Comparison of ENCODE assay signal across 25 mouse cellular contexts in the genomic region with DNA sequence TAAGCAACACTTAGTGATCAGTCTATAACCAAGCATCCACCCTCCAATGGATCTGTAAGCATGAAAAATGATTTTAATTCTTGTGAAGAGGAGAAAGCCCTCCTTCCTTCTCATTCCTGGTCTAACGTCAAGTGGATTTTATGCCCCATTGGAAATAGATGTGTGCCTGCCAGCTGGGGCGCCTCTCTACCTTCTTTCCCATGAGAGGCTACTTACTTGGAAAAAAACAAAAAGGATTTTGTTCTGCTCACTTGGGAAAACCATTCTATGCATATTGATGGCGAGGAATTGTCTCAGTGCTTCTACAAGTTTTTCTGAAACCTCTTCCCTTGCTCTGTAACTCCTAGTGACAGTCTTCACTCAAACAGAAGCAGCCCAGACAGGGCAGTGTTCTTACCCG.
DNase-seq lines count a peak whose midpoint lies in the region; ATAC-seq and TF ChIP-seq lines count a peak whose summit lies in the region.
"Had no signal": no experiment of that assay in that cellular context is flagged by ENCODE, and none has a peak within 500 bp of the region (broad histone marks: within the 10 kb centered on the region; RNA-seq: fewer than 3 reads in every experiment).

No protein-coding gene starts in this region.

- H3K9ac ChIP-seq in forebrain, postnatal 0 days: no peak overlapping the region
- H3K9ac ChIP-seq in hindbrain, embryonic 11.5 days (ENCODE audit: low read depth, low read length): no peak overlapping the region
- no peak overlapping the region for H3K9ac ChIP-seq in hindbrain, embryonic 16.5 days (ENCODE audit: low read depth, low read length)
- H3K9ac ChIP-seq: embryonic facial prominence, embryonic 15.5 days; liver, embryonic 14.5 days had no signal

- 78% methylated on average over 4 of the region's 4 CpGs for WGBS in forebrain, embryonic 10.5 days
- WGBS in forebrain, postnatal 0 days: 51% methylated on average over 4 of the region's 4 CpGs
- WGBS in hindbrain, embryonic 11.5 days: 54% methylated on average over 4 of the region's 4 CpGs
- WGBS in hindbrain, embryonic 16.5 days: 41% methylated on average over 4 of the region's 4 CpGs

- H3K4me1 ChIP-seq in forebrain, embryonic 10.5 days: peaks cover 27% of the 10 kb centered on the region
- H3K4me1 ChIP-seq in forebrain, postnatal 0 days (ENCODE audit: insufficient read depth): no peaks in the 10 kb centered on the region
- 0 out of 2 replicates have a peak, but pooled peaks cover 2% of the 10 kb centered on the region for H3K4me1 ChIP-seq in hindbrain, embryonic 11.5 days (replicated peaks; ENCODE audit: control insufficient read depth, insufficient read depth, low read length)
- H3K4me1 ChIP-seq in hindbrain, embryonic 16.5 days (ENCODE audit: control insufficient read depth, insufficient read depth, low read depth, low read length): peaks cover 8% of the 10 kb centered on the region
- H3K4me1 ChIP-seq: embryonic facial prominence, embryonic 15.5 days had no signal

- no peak for TF ChIP-seq CTCF in forebrain, postnatal 0 days (IDR thresholded peaks at IDR 0.05; ENCODE audit: low read depth)

- no peaks in the 10 kb centered on the region for H3K36me3 ChIP-seq in forebrain, embryonic 10.5 days (replicated peaks)
- no peaks in the 10 kb centered on the region for H3K36me3 ChIP-seq in forebrain, postnatal 0 days (ENCODE audit: insufficient read depth)
- H3K36me3 ChIP-seq in hindbrain, embryonic 11.5 days (ENCODE audit: control insufficient read depth, insufficient read depth, low read length): no peaks in the 10 kb centered on the region
- H3K36me3 ChIP-seq in hindbrain, embryonic 16.5 days (ENCODE audit: control insufficient read depth, insufficient read depth, low read length): no peaks in the 10 kb centered on the region
- H3K36me3 ChIP-seq: embryonic facial prominence, embryonic 10.5 days; embryonic facial prominence, embryonic 15.5 days had no signal

- no peaks in the 10 kb centered on the region for H3K27me3 ChIP-seq in forebrain, embryonic 10.5 days (ENCODE audit: poor library complexity, severe bottlenecking)
- no peaks in the 10 kb centered on the region for H3K27me3 ChIP-seq in forebrain, postnatal 0 days (ENCODE audit: insufficient read depth, low read length)
- no peaks in the 10 kb centered on the region for H3K27me3 ChIP-seq in hindbrain, embryonic 11.5 days (ENCODE audit: control insufficient read depth, insufficient read depth, low read length)
- no peaks in the 10 kb centered on the region for H3K27me3 ChIP-seq in hindbrain, embryonic 16.5 days (replicated peaks; ENCODE audit: control insufficient read depth, insufficient read depth, low read length)
- H3K27me3 ChIP-seq: CH12.LX; embryonic facial prominence, embryonic 15.5 days had no signal

- no peaks in the 10 kb centered on the region; the same call in 1 of the 2 replicates for H3K9me3 ChIP-seq in forebrain, embryonic 10.5 days
- H3K9me3 ChIP-seq in forebrain, postnatal 0 days (ENCODE audit: low read length): no peaks in the 10 kb centered on the region; the same call in 1 of the 2 replicates
- no peaks in the 10 kb centered on the region for H3K9me3 ChIP-seq in hindbrain, embryonic 11.5 days (ENCODE audit: control insufficient read depth, low read length)
- H3K9me3 ChIP-seq in hindbrain, embryonic 16.5 days (ENCODE audit: control insufficient read depth, low read length): no peaks in the 10 kb centered on the region; the same call in 1 of the 2 replicates
- H3K9me3 ChIP-seq: embryonic facial prominence, embryonic 10.5 days; embryonic facial prominence, embryonic 15.5 days had no signal

- H3K4me2 ChIP-seq in forebrain, postnatal 0 days (ENCODE audit: low read depth): no peak overlapping the region
- no peak overlapping the region for H3K4me2 ChIP-seq in hindbrain, embryonic 11.5 days (replicated peaks; ENCODE audit: low read depth, low read length)
- no peak overlapping the region for H3K4me2 ChIP-seq in hindbrain, embryonic 16.5 days (ENCODE audit: low read length)
- H3K4me2 ChIP-seq: embryonic facial prominence, embryonic 15.5 days had no signal

- DNase-seq in forebrain, embryonic 10.5 days (ENCODE audit: extremely low spot score, low spot score): no peak
- no peak for DNase-seq in forebrain, postnatal 0 days
- DNase-seq in hindbrain, embryonic 11.5 days (ENCODE audit: low spot score): no peak
- DNase-seq in retina, embryonic 14.5 days (ENCODE audit: low spot score): peak; percentile 36
- DNase-seq in retina, postnatal 1 day: no peak
- DNase-seq in left cerebral cortex, adult 11 months (ENCODE audit: low spot score): no peak
- DNase-seq: adrenal gland, adult 2 months; adrenal gland, postnatal 36 days; cerebellum, adult 2 months; cerebellum, postnatal 14 days; gastrocnemius, postnatal 10 days; kidney, adult 11 months; kidney, postnatal 14 days; layer of hippocampus, adult 9-11 months; liver; lung, adult 2 months; lung, postnatal 10 days; right cerebral cortex, postnatal 14 days had no signal

- no peak for ATAC-seq in forebrain, postnatal 0 days
- no peak for ATAC-seq in hindbrain, embryonic 11.5 days (ENCODE audit: low FRiP score)
- ATAC-seq in hindbrain, embryonic 16.5 days: no peak
- ATAC-seq: activated CD4-positive, CD25-positive, alpha-beta regulatory T cell, adult 4 months had no signal

- H3K4me3 ChIP-seq in forebrain, embryonic 10.5 days: no peak overlapping the region
- no peak overlapping the region for H3K4me3 ChIP-seq in forebrain, postnatal 0 days (ENCODE audit: low read depth, low read length)
- no peak overlapping the region for H3K4me3 ChIP-seq in hindbrain, embryonic 11.5 days (ENCODE audit: low read depth, low read length)
- no peak overlapping the region for H3K4me3 ChIP-seq in hindbrain, embryonic 16.5 days (ENCODE audit: low read length)
- H3K4me3 ChIP-seq: embryonic facial prominence, embryonic 10.5 days; embryonic facial prominence, embryonic 15.5 days had no signal

- peak overlapping the region; percentile 44; the same call in 1 of the 2 replicates for H3K27ac ChIP-seq in forebrain, embryonic 10.5 days
- no peak overlapping the region for H3K27ac ChIP-seq in forebrain, postnatal 0 days (ENCODE audit: low read depth, low read length)
- H3K27ac ChIP-seq in hindbrain, embryonic 11.5 days (ENCODE audit: low read depth, low read length): peak overlapping the region; percentile 33; the same call in 1 of the 2 replicates
- no peak overlapping the region for H3K27ac ChIP-seq in hindbrain, embryonic 16.5 days (ENCODE audit: low read depth, low read length)
- H3K27ac ChIP-seq: embryonic facial prominence, embryonic 10.5 days; embryonic facial prominence, embryonic 15.5 days; liver, embryonic 14.5 days; macrophage had no signal

Comparison
In these comparisons a context has a peak if more than half of its experiments do, and no peak if none do; other contexts are left out.
1. H3K27ac ChIP-seq: peak in forebrain, embryonic 10.5 days (single experiment) and hindbrain, embryonic 11.5 days (single experiment); none in forebrain, postnatal 0 days (single experiment) and hindbrain, embryonic 16.5 days (single experiment).